Mouse (Mus musculus) embryo, embryonic 10.5 days (tissue): ENCODE measurements at regions not wholly inside any gene's neighbourhood (a gene's known extent, or its start where the extent isn't known, plus 50 kb on each side); places are given as distances from the start of the nearest gene placed in this dataset.
"Not testable (repeated sequence)": the region's sequence is repeated elsewhere in the genome, so short reads cannot be mapped to it uniquely, and the experiment has no call there.

ENCODE experiments used
- DNase-seq: peaks from one replicate; pipeline ENCODE4 v3.0.0-alpha.2; 2015; ENCODE audit warnings: low spot score

DNA sequence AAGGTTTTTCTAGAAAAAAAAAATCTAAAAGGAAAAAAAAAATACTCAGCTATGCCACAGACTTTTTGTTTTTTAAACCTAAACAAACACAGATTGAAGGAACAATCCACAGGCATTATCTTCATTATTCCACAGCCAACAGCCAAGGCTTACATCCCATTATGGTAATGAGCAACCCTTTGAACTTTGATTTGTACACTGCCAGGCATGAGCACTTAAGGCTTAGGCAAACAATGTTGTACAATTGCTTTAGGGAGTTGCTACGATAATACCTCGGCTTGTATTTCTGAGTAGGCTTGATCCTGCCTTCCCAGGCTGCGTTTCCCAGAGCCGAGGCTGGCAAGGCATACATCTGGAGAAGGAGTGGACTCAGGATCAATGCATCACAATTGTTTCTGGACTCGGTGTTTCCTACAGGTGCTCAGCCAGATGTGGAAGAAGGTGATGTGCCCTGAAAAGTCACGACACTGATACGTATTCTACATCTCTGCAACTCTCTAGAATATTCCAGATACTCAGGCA, 409.0 kb upstream of the Igfbp7 start:
- DNase-seq: no peak

DNA sequence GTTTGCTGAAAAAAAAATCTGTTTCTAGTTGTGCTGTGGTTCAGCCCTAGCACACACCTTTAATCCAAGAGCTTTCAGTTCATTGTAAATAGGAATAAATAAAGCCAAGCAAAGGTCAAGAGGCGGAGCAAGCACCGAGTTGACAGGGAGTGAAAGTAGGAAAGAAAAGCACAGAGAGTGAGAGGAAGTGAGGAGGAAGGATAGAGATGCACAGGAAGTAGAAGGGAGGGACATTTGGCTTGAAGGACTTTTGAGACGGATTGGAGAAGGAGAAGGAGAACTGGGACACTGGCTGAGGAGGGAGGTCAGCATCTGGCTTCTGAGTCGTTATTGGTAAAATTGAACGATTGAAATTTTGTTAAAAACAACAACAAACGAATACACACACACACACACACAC, 402.0 kb upstream of the Igfbp7 start:
- no peak for DNase-seq

DNA sequence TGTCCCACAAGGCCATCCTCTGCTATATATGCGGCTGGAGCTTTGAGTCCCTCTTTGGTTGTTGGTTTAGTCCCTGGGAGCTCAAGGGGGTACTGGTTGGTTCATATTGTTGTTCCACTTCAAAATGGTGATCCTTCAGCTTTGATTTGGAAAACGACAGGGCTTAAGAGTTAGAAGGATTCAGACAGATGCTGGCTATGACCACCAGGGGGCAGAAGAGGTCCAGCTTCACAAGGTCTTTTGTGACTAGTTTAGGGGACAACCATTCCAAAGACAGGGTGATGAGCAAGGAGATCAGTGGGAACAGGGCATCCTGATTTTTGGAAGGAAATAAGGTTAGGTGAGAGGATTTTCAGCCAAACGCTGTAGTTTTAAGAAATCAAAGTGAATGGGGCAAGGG, 399.9 kb upstream of the Igfbp7 start:
- DNase-seq: peak; percentile 88

DNA sequence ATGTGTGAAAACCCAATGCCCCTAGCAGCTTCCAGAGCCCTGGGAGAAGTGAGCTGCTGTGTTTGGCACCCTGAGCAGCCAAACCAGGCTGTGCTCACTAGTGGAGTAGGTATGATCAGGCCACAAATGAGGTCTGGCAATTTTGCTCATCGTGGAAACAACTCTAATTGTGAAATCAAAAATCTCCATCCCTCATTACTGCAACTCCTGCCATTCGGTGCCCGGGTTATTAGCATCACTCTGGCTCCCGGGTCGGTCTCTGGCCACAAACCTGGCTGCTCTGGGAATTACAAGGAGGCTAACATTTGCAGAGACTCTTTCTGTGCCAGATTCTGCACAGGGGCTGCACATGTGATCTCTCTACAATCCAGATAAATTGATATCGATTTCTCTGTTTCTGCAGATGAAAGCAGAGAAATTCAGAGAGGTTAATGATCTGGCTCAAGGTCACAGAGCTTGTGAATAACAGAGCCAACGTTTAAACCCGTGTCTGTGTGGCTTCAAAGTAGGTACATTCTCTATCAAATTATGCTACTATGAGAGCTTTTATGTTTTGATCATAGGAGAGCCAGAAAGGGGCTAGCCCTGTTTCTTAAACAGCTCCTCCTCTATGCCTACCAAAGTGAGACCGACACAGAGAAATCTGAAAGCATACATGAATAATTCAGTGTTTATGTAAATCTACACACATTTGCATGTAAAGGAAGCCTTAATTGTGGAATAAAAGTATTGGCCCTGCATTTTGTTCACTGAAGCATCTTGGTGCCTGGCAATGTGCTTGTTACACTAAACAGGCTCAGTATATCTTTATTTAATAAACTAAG, 398.7 kb upstream of the Igfbp7 start:
- no peak for DNase-seq

DNA sequence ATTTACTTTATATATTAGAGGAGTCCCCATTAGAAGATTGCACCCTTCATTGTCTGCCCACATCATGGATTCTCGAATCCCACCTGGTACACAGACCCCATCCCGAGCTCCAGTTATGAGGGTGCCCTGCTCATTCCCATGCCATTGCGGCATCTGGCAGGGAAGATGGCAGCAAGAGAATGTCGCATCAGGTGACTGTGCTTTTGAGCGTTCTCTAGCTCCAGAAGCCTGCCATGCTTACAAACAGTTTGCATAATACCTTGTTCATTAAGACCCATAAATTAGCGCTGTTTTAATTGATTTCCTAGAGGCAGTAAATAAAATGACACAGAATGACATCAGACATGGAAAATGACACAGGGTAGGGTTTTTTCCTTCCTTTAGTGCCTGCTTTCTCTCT, 398.0 kb upstream of the Igfbp7 start:
- no peak for DNase-seq

DNA sequence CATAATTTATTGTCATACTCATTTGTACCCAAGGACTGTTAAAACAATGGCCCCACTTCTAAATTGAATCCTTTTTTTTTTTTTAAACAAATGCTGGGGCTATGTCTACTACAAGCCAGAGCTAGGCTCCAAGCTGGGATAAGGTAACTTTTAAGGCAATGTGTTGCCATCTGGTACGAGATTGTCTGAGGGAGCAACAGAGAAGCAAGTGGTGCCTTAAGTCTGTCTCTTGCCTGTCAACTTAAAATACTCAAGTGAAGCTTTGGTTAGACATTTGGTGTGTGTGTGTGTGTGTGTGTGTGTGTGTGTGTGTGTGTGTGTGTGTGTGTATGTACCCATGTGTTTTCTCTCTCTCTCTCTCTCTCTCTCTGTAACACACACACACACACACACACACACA, 397.5 kb upstream of the Igfbp7 start:
- no peak for DNase-seq

DNA sequence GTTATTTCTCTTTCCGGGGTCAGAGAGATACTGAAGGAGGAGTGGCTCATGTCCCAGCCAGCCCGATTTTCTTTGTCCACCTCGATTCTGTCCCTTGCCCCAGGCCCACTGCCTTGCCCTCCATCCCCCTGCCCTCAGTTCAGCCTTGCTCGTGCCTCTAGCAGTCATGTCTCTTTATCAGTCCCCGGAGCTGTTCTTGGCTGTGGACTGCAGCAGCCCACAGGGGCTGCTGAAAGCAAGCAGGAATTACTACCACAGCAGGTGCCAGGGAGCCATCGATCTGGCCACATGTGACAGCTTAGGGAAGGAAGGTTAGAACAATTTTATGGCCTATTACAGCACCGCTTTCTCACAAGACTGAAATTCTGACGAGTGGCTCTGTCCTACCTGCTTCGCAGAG, 396.3 kb upstream of the Igfbp7 start:
- peak; percentile 8 for DNase-seq

DNA sequence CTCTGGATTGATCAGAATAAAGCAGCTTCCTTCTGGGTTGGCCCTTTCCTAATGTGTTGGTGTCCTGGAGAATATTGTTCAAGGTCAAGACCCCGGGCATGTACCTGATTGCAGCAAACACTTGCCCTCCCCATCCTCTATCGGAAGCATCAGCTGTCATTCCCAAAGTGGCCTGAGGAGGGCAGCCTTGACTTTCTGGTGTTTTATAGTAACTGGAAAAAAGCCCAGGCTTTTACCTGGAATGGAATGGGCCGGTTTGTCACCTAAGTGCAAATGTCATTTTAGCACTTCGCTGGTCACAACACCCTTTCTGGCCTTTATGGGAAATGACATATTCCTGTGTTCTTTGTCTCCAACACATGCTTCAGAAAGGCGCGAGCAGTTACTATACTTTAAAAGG, 395.7 kb upstream of the Igfbp7 start:
- peak; percentile 81 for DNase-seq

DNA sequence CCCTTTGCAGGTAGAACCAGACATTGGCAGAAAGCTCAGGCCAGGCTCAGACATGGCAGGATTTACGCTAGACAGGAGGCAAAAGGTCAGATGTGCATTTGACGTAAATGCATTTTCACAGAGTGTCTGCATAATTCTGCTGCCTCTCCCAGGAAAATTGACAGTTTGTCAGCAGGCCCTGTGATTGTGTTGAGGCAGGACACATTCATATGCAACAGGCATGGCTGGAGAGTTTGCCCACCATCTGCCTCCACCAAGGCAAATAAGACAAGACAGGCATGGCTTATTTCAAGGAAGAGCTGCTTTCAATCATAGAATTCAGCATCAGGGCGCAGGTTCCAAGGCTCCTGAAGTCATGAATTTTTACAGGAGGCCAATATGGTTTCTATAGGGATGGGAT, 389.1 kb upstream of the Igfbp7 start:
- DNase-seq: no peak

DNA sequence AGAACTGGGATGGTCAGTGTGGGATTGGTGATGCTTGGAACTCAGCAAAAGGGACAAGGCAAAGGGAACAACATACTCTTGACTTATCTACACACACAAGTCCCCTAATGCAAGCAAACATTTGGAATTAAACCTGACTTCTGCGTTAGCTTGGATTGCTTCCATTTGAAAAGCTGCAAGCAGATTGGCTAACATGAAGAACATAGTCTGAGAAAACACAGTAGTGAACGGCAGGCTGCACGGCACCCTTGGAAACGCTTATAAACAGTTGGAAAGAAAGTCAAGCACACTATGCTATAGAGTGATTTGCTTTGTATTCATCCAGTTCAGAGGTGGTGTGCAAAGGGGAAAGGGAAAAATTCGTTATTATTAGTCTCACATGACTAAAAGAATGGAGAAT, 387.9 kb upstream of the Igfbp7 start:
- no peak for DNase-seq

DNA sequence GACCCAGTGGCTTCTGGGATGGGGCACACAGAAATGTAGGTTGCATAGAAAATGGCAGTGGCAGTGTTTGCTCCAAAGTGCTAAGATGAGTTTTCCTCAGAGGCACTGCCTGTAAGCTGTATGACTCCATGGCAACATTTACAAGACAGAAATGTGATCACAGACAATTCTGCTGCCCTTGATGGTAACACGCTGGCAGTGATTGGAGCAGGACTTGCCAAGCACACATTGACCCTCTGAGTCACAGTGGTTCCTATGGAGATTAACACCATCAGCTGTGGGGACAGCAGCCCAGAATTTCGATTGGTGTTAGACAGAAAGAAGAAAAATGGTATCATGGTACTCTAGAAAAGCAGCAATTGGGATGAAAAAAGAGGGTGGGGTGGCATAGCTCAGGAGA, 376.1 kb upstream of the Igfbp7 start:
- DNase-seq: no peak

DNA sequence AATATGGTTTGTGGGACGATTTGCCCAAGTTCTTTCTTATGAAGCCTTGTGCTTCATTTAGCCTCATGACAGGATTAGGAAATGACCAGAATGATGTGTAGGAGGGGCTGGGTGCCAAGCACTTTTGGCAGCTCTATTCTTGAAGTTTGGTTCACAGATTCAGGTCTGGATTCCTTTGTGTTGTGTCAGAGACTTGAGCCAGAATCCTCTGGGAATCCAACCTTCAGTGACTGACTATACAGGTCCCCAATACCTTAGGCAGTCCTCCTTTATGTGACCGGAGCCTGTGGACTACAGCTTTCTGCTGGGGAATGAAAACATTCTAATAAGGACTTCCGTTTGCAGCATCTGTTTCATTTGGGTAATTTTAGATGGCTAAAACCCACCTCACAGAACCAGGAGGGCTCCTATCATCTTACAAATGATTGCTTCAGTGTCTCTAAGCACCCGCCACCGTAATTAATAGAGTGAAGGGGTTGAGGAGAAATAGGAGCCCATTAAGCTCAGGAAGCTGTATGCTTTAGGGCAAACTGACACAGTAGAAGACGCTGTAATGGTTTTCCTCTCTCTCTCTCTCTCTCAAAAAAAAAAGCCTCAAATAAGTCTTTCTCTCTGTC, 354.7 kb upstream of the Igfbp7 start:
- DNase-seq: peak; percentile 7

DNA sequence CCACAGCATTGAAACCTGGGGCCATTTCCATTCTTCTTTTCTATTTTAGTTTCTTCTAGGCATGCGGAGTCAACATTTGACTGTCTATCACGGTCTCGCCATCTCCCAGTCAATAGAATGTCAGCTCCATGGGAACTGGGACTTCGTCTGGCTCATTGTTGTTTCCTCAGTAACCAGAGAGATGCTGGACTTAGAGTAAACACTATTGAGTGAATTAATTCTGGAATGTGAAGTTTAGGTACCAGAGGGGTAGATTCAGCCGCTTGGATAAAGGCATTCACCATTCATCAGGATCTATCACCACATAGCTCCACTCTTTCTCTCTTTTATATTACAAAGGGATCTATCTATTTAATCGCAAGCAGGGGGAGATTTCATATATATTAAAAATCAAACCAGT, 354.2 kb upstream of the Igfbp7 start:
- DNase-seq: no peak

DNA sequence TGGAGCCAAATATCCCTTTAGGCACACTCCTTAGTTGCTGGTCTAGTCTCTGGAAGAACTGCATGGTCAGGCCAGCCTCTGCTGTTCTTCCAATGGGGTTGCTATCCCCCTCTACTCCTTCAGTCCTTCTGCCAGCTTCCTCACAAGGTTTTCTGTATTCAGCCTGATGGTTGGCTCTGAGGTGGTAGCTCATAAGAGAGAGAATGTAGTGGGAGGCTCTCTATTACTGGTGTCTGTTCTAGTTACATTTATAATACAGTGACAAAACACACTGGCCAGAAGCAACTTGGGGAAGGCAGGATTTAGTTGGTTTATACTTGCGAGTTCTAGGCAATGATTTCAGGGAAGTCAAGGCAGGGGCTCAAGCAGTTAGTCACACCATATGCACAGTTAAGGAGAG, 341.1 kb upstream of the Igfbp7 start:
- no peak for DNase-seq

DNA sequence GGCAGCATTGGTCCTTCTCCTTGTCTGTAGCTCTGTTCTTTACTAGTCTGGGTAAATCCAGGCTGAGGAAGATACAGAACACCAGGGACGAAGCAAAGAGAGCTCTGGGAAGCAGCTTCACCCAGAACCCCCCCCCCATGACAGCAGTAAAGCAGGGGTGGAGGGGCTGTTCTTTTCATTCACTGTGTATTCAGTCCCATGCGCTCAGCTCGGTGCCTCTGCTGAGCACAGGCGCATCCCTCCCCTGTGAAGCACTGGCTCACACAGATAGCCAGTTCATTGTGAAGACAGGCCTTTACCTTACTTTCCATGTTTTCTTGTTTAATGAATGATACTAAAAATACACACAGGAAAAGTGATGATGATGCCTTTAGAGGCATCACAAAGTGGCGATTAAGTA, 338.8 kb upstream of the Igfbp7 start:
- no peak for DNase-seq

DNA sequence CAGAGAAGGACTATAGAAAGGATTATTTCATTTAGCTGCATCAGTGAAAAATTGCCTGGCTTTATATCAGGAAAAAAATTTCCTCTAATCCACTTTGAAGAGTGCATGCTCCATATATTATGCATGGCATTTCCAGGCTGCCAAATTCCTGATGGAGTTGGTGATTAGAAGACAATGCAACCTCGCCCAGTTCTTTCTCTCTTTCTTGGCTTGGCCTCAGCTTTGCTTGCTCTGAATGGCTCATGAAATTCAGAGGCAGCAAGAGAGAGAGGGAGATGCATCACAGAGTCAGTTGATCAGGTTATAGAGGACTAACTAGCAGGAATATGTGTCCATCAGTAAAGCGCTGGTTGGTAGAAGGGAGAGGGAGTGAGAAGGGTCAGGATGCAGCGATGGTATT, 335.6 kb upstream of the Igfbp7 start:
- DNase-seq: no peak

DNA sequence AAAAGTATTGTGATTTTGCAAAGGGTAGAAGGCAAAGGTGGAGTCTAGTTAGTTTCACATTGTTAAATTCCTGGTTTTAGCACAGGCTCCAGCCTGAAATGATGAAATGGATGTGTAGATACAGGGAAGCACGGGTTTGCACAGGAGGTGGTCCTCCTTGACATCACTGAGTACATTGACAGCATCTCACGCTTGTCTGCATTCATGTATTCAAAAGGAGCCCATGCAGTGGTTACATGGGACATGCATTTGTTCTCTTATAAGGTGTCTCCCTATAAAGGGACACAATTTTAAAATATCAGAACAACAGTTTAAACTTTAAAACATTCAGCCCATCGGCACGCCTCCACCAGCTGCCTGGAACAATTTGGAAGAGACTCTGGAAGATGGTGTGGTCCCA, 322.4 kb upstream of the Igfbp7 start:
- DNase-seq: not testable (repeated sequence)

DNA sequence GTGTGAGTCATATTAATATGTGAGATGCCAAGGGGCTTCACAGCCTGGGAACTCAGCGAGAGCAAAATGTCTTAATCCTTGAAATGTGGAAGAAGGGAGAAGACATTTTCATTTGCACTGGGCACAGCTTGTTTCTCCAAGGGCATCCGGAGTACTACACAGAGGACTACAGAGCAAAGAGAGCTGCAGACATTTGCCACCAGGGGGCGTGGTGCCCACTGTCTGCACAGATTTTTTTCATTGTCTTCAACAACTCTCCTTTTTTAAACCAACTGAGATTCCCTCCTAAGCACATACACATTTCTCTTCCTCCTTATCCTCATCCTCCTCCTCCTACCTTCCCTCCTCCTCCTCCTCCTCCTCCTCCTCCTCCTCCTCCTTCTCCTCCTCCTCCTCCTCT, 273.8 kb upstream of the Igfbp7 start:
- no peak for DNase-seq

DNA sequence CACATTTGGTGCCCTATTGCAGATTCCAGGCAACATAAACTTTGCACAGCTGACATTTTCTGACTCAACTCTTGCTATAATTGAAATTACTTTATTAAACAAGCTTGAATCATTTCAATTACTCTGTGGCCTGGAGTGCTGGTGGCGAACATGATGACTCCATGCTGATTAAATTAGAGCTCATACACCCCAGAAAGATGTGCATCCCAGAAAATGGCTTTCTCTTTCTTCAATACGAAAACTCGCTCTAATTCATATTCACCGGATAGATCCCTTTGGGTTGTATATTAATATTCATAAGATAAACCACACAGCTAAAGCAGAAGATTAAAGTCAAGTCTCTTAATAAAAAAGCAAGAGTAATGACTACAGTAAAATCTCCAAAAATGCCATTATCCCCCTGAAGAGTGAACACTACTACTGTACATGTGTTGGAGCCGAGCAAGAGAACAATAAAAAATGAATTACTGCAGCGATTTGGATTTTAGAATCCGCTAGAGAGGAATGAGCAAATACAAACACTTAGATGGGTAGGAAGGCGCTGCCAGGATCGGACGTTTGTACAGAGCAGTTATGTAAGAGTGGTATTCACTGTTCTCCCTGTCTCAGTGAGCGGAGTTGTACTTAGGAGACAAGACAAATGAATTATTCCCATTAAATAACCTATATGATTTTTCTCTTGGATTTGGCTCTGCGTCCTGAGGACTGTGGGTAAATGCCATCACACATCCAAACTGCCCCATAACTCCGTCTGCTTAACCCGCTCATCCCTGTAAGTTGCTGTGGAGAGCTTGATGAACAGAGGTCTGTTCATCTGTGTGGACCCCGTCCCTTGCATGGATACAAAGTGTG, 264.5 kb upstream of the Igfbp7 start:
- DNase-seq: no peak

DNA sequence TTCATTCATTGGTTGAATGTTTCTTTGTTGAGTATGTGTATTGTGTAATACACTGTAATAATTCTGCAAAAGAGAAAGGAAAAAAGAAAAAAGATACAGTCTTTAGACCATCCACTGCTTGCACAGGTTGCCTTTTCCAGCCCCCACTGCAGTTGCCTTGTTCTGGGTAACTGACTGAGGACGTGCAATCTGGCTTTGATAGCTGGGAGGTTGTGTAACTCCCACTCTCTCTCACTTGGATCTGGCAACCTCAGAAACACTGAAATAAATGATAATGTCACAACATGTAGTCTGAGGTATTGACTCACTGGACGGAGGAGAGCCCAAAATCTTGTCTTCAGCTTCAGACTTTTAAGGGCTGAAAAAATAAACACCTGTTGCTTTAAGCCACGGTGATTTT, 255.3 kb upstream of the Igfbp7 start:
- DNase-seq: no peak

DNA sequence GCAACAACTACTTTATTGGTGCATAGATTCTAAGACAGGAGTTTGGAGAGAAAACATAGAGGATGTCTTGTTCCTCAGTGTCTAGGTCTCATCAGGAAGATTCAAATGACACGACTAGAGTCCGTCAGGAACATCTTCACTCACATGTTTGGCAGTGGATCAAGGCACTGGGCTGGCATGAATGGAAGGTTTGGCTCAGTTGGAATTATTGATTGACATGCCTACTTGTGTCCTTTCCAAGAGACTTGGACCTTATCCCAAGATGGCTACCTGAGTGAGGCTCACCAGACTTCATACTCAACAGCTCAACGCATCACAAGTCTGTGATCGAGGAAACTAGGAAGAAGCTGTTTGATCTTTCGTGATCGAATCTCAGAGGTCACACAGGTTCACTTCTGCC, 251.2 kb upstream of the Igfbp7 start:
- no peak for DNase-seq

DNA sequence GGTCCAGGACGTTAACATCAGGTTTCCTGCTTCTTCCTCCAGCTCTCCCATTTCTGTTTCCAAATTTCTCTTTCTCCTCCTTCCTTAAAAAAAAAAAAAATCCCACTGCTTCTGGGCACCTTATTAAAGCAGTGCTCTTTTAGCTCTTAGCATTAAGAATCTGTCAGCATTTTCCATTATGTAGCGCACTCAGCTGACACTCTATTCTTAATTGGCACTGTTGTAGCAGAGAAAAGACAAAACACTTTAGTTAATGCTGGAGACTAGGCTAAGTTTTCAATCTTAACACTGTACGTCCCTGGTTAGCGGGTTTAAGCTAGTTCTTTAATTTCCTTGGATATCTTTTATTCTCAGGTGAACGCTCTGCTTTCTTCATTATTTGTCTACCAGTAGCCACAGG, 236.8 kb upstream of the Igfbp7 start:
- DNase-seq: no peak

DNA sequence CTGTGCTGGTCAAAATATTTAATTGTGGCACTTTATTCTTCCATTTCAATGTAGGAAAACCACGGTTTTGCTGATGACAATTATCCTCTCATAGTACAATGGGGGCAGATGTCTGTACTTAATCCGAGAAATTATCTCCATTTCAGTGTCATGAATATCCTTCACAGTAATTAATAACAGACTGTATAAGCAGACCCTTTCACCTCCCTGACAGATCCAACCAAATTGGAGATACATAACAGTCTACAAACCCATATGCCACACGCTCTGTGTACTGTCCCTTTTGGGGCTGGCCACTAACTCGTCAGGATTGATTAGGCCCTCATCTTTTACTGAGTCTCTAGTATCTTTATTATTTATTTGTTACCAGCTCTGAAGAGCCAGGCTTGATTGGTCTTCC, 212.6 kb upstream of the Igfbp7 start:
- no peak for DNase-seq
